Mouse (Mus musculus): Measurements from ENCODE around the gene BC017158.

BC017158 gene

GRCm38 (mm10) chr7:128236426-128236825 is 61.5 kb downstream of the BC017158 start:
- no peak for DNase-seq (ENCODE audit: low spot score in 2 of 2)

DNA sequence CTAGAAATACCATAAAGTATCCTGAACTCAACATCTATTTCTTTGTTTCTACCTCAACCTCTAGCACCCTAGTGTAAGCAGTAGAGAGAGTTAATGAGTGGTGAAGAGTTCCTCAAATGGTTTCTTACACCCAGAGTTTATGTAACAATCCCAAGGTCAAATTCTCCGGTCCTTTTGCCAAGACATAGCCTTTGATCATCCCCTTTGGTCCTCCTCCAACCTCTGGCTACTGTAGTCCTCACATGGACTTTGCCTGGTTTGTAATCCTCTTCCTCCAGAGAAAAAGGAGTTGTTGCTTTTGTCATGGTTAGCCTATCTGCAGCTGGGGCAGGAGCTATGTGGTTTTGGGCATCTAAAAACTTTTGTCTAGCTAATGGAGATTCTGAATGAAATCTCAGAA is 62.5 kb downstream of the BC017158 start:
- no peak for DNase-seq (ENCODE audit: low spot score in 2 of 2)

DNA sequence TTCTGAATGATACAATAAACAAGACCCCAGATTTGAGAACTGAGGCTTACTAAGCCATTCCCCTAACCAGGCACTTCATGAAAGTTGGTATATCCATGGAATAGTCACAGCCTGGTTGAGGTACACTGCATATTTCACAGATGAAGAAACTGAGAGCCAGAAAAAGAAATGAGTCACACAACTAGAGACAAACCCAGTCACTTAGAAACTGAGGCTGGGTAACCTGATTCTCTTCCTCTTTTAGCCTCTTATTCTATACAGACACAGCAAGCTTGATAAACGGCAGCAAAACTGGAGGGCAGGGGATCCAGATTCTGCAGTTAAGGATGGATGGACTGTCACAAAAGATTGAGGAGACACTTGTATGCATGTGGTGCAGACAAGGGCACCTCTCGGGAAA is 63.2 kb downstream of the BC017158 start:
- DNase-seq (ENCODE audit: low spot score in 2 of 2), result no peak

DNA sequence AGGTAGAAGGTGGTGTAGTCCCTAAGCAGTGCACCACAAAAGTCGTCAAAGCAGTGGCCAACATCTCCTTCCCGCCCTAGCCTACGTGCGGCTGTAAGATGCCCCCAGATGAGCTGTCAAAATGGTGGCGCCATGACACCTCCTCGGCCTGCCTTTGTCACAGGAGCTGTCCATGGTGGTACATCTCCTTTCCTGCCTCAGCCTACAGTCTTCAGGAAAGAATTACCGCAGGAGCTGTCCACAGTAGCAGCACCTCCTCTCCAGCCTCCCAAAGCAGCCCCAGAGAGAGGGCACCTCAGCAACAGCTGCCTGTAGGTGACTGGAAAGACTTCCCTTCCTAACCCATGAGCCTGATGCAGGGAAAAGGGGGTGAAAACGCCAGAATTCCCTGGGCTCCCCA is 66.2 kb downstream of the BC017158 start:
- no peak for DNase-seq (ENCODE audit: low spot score in 2 of 2)

Data from spleen, postnatal 10 days (tissue).